Mouse (Mus musculus): Measurements from ENCODE around the gene Golm1. TPM values are rescaled to one million over a fixed set of nuclear protein-coding genes. Genes with fewer than 3 reads are reported as not detected.
"Not testable (repeated sequence)": the region's sequence is repeated elsewhere in the genome, so short reads cannot be mapped to it uniquely, and the experiment has no call there.

The Golm1 gene
- 6.1 and 6.6 TPM in 2 replicates for polyA plus RNA-seq (2012; rRNA removed)

- no peaks in the 10 kb centered on the region for H3K36me3 ChIP-seq (ENCODE audit: control insufficient read depth, insufficient read depth, low read length)
- H3K27ac ChIP-seq (ENCODE audit: insufficient read depth, low read length): peak within 1 kb of the TSS; percentile 63
- H3K4me1 ChIP-seq (ENCODE audit: control insufficient read depth, insufficient read depth, insufficient read length): peaks cover 3% of the 10 kb centered on the region
- H3K4me3 ChIP-seq (ENCODE audit: extremely low read depth, insufficient read depth, insufficient read length): peak within 1 kb of the TSS; percentile 86
- H3K27me3 ChIP-seq (ENCODE audit: control insufficient read depth, insufficient read depth, low read length): peaks cover 2% of the 10 kb centered on the region; the same call in 1 of the 2 replicates
- TF ChIP-seq POLR2A (IDR thresholded peaks at IDR 0.05; ENCODE audit: low read depth, low read length) (0 out of 2 replicates have a peak, but pooled peaks have one; percentile 24), CTCF (IDR thresholded peaks at IDR 0.05; ENCODE audit: extremely low read depth, insufficient read depth, insufficient read length, insufficient replicate concordance) (no peak)
- DNase-seq (ENCODE audit: low read depth in 1 of 2, low spot score in 2 of 2): peak in 1 of 2 experiments; percentile 61
- WGBS: under 1% methylated on average over 49 of the region's 61 CpGs
Observed at GRCm38 (mm10) chr13:59675151-59676011, at the start of gene Golm1. Golm1 (minus strand) TSS chr13:59675811.

GRCm38 (mm10) chr13:59722089-59722488, 46.5 kb upstream of the Golm1 start:
- DNase-seq (ENCODE audit: low read depth in 1 of 2, low spot score in 2 of 2); H3K4me3 ChIP-seq (ENCODE audit: extremely low read depth, insufficient read depth, insufficient read length); H3K4me1 ChIP-seq (ENCODE audit: control insufficient read depth, insufficient read depth, insufficient read length); H3K36me3 ChIP-seq (ENCODE audit: control insufficient read depth, insufficient read depth, low read length); H3K27ac ChIP-seq (ENCODE audit: insufficient read depth, low read length); H3K27me3 ChIP-seq (ENCODE audit: control insufficient read depth, insufficient read depth, low read length): not testable (repeated sequence)
- 84% methylated on average over 1 of the region's 1 CpGs for WGBS

GRCm38 (mm10) chr13:59719475-59719874, 43.9 kb upstream of the Golm1 start:
- Histone ChIP-seq H3K4me3 (ENCODE audit: extremely low read depth, insufficient read depth, insufficient read length) (no peak overlapping the region), H3K27ac (ENCODE audit: insufficient read depth, low read length) (no peak overlapping the region), H3K27me3 (ENCODE audit: control insufficient read depth, insufficient read depth, low read length) (no peaks in the 10 kb centered on the region), H3K4me1 (ENCODE audit: control insufficient read depth, insufficient read depth, insufficient read length) (no peaks in the 10 kb centered on the region), H3K36me3 (ENCODE audit: control insufficient read depth, insufficient read depth, low read length) (no peaks in the 10 kb centered on the region)
- TF ChIP-seq CTCF (IDR thresholded peaks at IDR 0.05; ENCODE audit: extremely low read depth, insufficient read depth, insufficient read length, insufficient replicate concordance): no peak
- TF ChIP-seq POLR2A (IDR thresholded peaks at IDR 0.05; ENCODE audit: low read depth, low read length): no peak
- no peak for DNase-seq (ENCODE audit: low read depth in 1 of 2, low spot score in 2 of 2)
- 77% methylated on average over 1 of the region's 1 CpGs for WGBS

GRCm38 (mm10) chr13:59718857-59719440, 43.3 kb upstream of the Golm1 start:
- 17% methylated on average over 6 of the region's 6 CpGs for WGBS
- not testable (repeated sequence) for DNase-seq (ENCODE audit: low read depth in 1 of 2, low spot score in 2 of 2); H3K4me3 ChIP-seq (ENCODE audit: extremely low read depth, insufficient read depth, insufficient read length); H3K36me3 ChIP-seq (ENCODE audit: control insufficient read depth, insufficient read depth, low read length); H3K27ac ChIP-seq (ENCODE audit: insufficient read depth, low read length); H3K4me1 ChIP-seq (ENCODE audit: control insufficient read depth, insufficient read depth, insufficient read length); H3K27me3 ChIP-seq (ENCODE audit: control insufficient read depth, insufficient read depth, low read length)

GRCm38 (mm10) chr13:59713710-59714109, 38.1 kb upstream of the Golm1 start:
- Histone ChIP-seq H3K36me3 (ENCODE audit: control insufficient read depth, insufficient read depth, low read length) (no peaks in the 10 kb centered on the region), H3K4me3 (ENCODE audit: extremely low read depth, insufficient read depth, insufficient read length) (no peak overlapping the region), H3K27me3 (ENCODE audit: control insufficient read depth, insufficient read depth, low read length) (no peaks in the 10 kb centered on the region), H3K27ac (ENCODE audit: insufficient read depth, low read length) (no peak overlapping the region), H3K4me1 (ENCODE audit: control insufficient read depth, insufficient read depth, insufficient read length) (no peaks in the 10 kb centered on the region; the same call in 1 of the 2 replicates)
- TF ChIP-seq POLR2A (IDR thresholded peaks at IDR 0.05; ENCODE audit: low read depth, low read length) (no peak), CTCF (IDR thresholded peaks at IDR 0.05; ENCODE audit: extremely low read depth, insufficient read depth, insufficient read length, insufficient replicate concordance) (no peak)
- no peak for DNase-seq (ENCODE audit: low read depth in 1 of 2, low spot score in 2 of 2)
- 42% methylated on average over 3 of the region's 3 CpGs for WGBS

- H3K4me3 ChIP-seq (ENCODE audit: extremely low read depth, insufficient read depth, insufficient read length); H3K36me3 ChIP-seq (ENCODE audit: control insufficient read depth, insufficient read depth, low read length); H3K4me1 ChIP-seq (ENCODE audit: control insufficient read depth, insufficient read depth, insufficient read length); DNase-seq (ENCODE audit: low read depth in 1 of 2, low spot score in 2 of 2); H3K27ac ChIP-seq (ENCODE audit: insufficient read depth, low read length); H3K27me3 ChIP-seq (ENCODE audit: control insufficient read depth, insufficient read depth, low read length): not testable (repeated sequence)
- WGBS: 77% methylated on average over 3 of the region's 3 CpGs
Observed at GRCm38 (mm10) chr13:59711984-59712383, 36.4 kb upstream of the Golm1 start, which contains the start of gene Spata31d1b. Spata31d1b (plus strand) TSS chr13:59712284.

GRCm38 (mm10) chr13:59710230-59710629, 34.6 kb upstream of the Golm1 start, which contains the start of gene Spata31d1a:
Spata31d1a (minus strand) TSS chr13:59710330.
- DNase-seq (ENCODE audit: low read depth in 1 of 2, low spot score in 2 of 2): no peak
- Histone ChIP-seq H3K27me3 (ENCODE audit: control insufficient read depth, insufficient read depth, low read length) (no peaks in the 10 kb centered on the region), H3K4me1 (ENCODE audit: control insufficient read depth, insufficient read depth, insufficient read length) (no peaks in the 10 kb centered on the region; the same call in 1 of the 2 replicates), H3K27ac (ENCODE audit: insufficient read depth, low read length) (no peak within 1 kb of the TSS), H3K4me3 (ENCODE audit: extremely low read depth, insufficient read depth, insufficient read length) (no peak within 1 kb of the TSS), H3K36me3 (ENCODE audit: control insufficient read depth, insufficient read depth, low read length) (no peaks in the 10 kb centered on the region)
- WGBS: 87% methylated on average over 15 of the region's 15 CpGs
- TF ChIP-seq CTCF (IDR thresholded peaks at IDR 0.05; ENCODE audit: extremely low read depth, insufficient read depth, insufficient read length, insufficient replicate concordance) (no peak), POLR2A (IDR thresholded peaks at IDR 0.05; ENCODE audit: low read depth, low read length) (no peak)

Data from spleen, adult 2 months (tissue).